Mouse (Mus musculus) MEL (cell line): ENCODE data around the gene Cdadc1. TPM values are rescaled to one million over a fixed set of nuclear protein-coding genes. Genes with fewer than 3 reads are reported as not detected.

Source experiments
- DNase-seq: peaks from one replicate; pipeline ENCODE4 v3.0.0; 2011; ENCODE audit warnings: low read depth, low spot score
- H3K27ac ChIP-seq: 2 replicates; pipeline ENCODE4 v1.5.1; 2012; ENCODE audit warnings: low read depth, mild to moderate bottlenecking, control low read depth, low read length, moderate library complexity; ENCODE audit not compliant: control insufficient read depth
- H3K27me3 ChIP-seq, 2 experiments: fragments of 150-350 bp in 1 of 2; sonication (generic) in 1 of 2; 2 replicates each; pipeline ENCODE4 v1.6.1; 2012; ENCODE audit warnings: low read length in 2 of 2, mild to moderate bottlenecking in 2 of 2, improper control_type of control experiment in 1 of 2, moderate library complexity in 1 of 2; ENCODE audit not compliant: insufficient read depth in 2 of 2, control insufficient read depth in 1 of 2
- H3K36me3 ChIP-seq, 2 experiments: 2 replicates each; pipeline ENCODE4 v1.6.1; 2012 to 2014; ENCODE audit warnings: low read length in 2 of 2, improper control_type of control experiment in 1 of 2, inconsistent platforms in 1 of 2, mild to moderate bottlenecking in 1 of 2; ENCODE audit not compliant: insufficient read depth in 2 of 2, control insufficient read depth in 1 of 2
- H3K4me1 ChIP-seq, 2 experiments: fragments of 150-350 bp in 1 of 2; sonication (generic) in 1 of 2; 2 replicates each; pipeline ENCODE4 v1.6.1; 2012; ENCODE audit warnings: low read length in 2 of 2, improper control_type of control experiment in 1 of 2, mild to moderate bottlenecking in 1 of 2; ENCODE audit not compliant: insufficient read depth in 2 of 2, control insufficient read depth in 1 of 2
- H3K4me3 ChIP-seq, 2 experiments: fragments of 150-350 bp in 1 of 2; sonication (generic) in 1 of 2; 2 replicates each; pipeline ENCODE4 v1.5.1; 2012; ENCODE audit warnings: low read depth in 2 of 2, low read length in 2 of 2, mild to moderate bottlenecking in 2 of 2, moderate library complexity in 2 of 2, control low read depth in 1 of 2, improper control_type of control experiment in 1 of 2; ENCODE audit not compliant: control insufficient read depth in 1 of 2, insufficient read depth in 1 of 2
- H3K79me2 ChIP-seq: 2 replicates; pipeline ENCODE4 v1.6.1; 2012; ENCODE audit warnings: mild to moderate bottlenecking, low read length, moderate library complexity; ENCODE audit not compliant: control insufficient read depth, poor library complexity, insufficient read depth
- H3K9ac ChIP-seq: 2 replicates; pipeline ENCODE4 v1.6.1; 2012; ENCODE audit warnings: low read depth, mild to moderate bottlenecking, control low read depth, low read length, moderate library complexity; ENCODE audit not compliant: control insufficient read depth, poor library complexity, severe bottlenecking
- H3K9me3 ChIP-seq: fragments of 150-350 bp; sonication (generic); replicated peaks from 2 replicates; pipeline ENCODE4 v1.6.1; 2012; ENCODE audit warnings: mild to moderate bottlenecking, low read length, improper control_type of control experiment, moderate library complexity; ENCODE audit not compliant: insufficient read depth
- BHLHE40 ChIP-seq: IDR thresholded peaks from 2 replicates; pipeline ENCODE4 v1.6.1; 2012; ENCODE audit warnings: low read depth, mild to moderate bottlenecking, inconsistent platforms, low read length, improper control_type of control experiment, borderline replicate concordance
- CHD1 ChIP-seq: IDR thresholded peaks from 2 replicates; pipeline ENCODE4 v1.6.1; 2012; ENCODE audit warnings: low read depth, mild to moderate bottlenecking, inconsistent platforms, low read length, improper control_type of control experiment
- CHD2 ChIP-seq: IDR thresholded peaks from 2 replicates; pipeline ENCODE4 v1.6.1; 2011; ENCODE audit warnings: low read length, improper control_type of control experiment
- E2F4 ChIP-seq: IDR thresholded peaks from 2 replicates; pipeline ENCODE4 v1.6.1; 2011; ENCODE audit warnings: low read depth, low read length, improper control_type of control experiment, borderline replicate concordance
- ETS1 ChIP-seq: IDR thresholded peaks from 2 replicates; pipeline ENCODE4 v1.6.1; 2012; ENCODE audit warnings: low read depth, mild to moderate bottlenecking, inconsistent platforms, low read length, improper control_type of control experiment, moderate library complexity
- GABPA ChIP-seq: IDR thresholded peaks from 2 replicates; pipeline ENCODE4 v1.6.1; 2012; ENCODE audit warnings: low read depth, mild to moderate bottlenecking, inconsistent platforms, low read length, improper control_type of control experiment, moderate library complexity
- GATA1 ChIP-seq: IDR thresholded peaks from 2 replicates; pipeline ENCODE4 v1.6.1; 2011; ENCODE audit warnings: low read depth, low read length, improper control_type of control experiment
- HCFC1 ChIP-seq: IDR thresholded peaks from 2 replicates; pipeline ENCODE4 v1.6.1; 2012; ENCODE audit warnings: low read depth, mild to moderate bottlenecking, inconsistent platforms, low read length, improper control_type of control experiment, moderate library complexity
- JUND ChIP-seq: IDR thresholded peaks from 2 replicates; pipeline ENCODE4 v1.6.1; 2011; ENCODE audit warnings: low read depth, mild to moderate bottlenecking, improper control_type of control experiment, low read length
- KAT2A ChIP-seq: conservative IDR thresholded peaks from 2 replicates; pipeline ENCODE4 v1.6.1; 2012; ENCODE audit warnings: low read depth, low read length, improper control_type of control experiment, inconsistent platforms
- MAFK ChIP-seq: IDR thresholded peaks from 2 replicates; pipeline ENCODE4 v1.6.1; 2011; ENCODE audit warnings: low read depth, mild to moderate bottlenecking, low read length, improper control_type of control experiment, borderline replicate concordance
- MAZ ChIP-seq: IDR thresholded peaks from 2 replicates; pipeline ENCODE4 v1.6.1; 2012; ENCODE audit warnings: low read depth, mild to moderate bottlenecking, inconsistent platforms, low read length, improper control_type of control experiment
- MEF2A ChIP-seq: IDR thresholded peaks from 2 replicates; pipeline ENCODE4 v1.6.1; 2014; ENCODE audit warnings: low read depth, mild to moderate bottlenecking, inconsistent platforms, low read length, improper control_type of control experiment; ENCODE audit not compliant: poor library complexity, insufficient replicate concordance, severe bottlenecking; ENCODE audit errors: extremely low read depth
- MYB ChIP-seq: IDR thresholded peaks from 2 replicates; pipeline ENCODE4 v1.6.1; 2011; ENCODE audit warnings: mild to moderate bottlenecking, low read depth, low read length, improper control_type of control experiment
- MYC ChIP-seq: IDR thresholded peaks from 2 replicates; pipeline ENCODE4 v1.6.1; 2011; ENCODE audit warnings: low read depth, mild to moderate bottlenecking, low read length, improper control_type of control experiment, moderate library complexity
- NELFE ChIP-seq: IDR thresholded peaks from 2 replicates; pipeline ENCODE4 v1.6.1; 2011; ENCODE audit warnings: low read depth, low read length, improper control_type of control experiment
- NRF1 ChIP-seq: IDR thresholded peaks from 2 replicates; pipeline ENCODE4 v1.6.1; 2014; ENCODE audit warnings: low read depth, mild to moderate bottlenecking, inconsistent platforms, low read length, improper control_type of control experiment, moderate library complexity; ENCODE audit not compliant: poor library complexity, insufficient read depth, severe bottlenecking
- RAD21 ChIP-seq: IDR thresholded peaks from 2 replicates; pipeline ENCODE4 v1.6.1; 2011; ENCODE audit warnings: mild to moderate bottlenecking, low read depth, low read length, improper control_type of control experiment
- RCOR1 ChIP-seq: IDR thresholded peaks from 2 replicates; pipeline ENCODE4 v1.6.1; 2012; ENCODE audit warnings: low read depth, mild to moderate bottlenecking, inconsistent platforms, low read length, improper control_type of control experiment
- SIN3A ChIP-seq: IDR thresholded peaks from 2 replicates; pipeline ENCODE4 v1.6.1; 2012; ENCODE audit warnings: low read length, improper control_type of control experiment, inconsistent platforms
- TAL1 ChIP-seq: IDR thresholded peaks from 2 replicates; pipeline ENCODE4 v1.6.1; 2012; ENCODE audit warnings: mild to moderate bottlenecking, inconsistent platforms, low read length, moderate library complexity, mixed read lengths
- TBP ChIP-seq: IDR thresholded peaks from 2 replicates; pipeline ENCODE4 v1.8.0; 2011; ENCODE audit warnings: low read depth, low read length, improper control_type of control experiment
- USF1 ChIP-seq: IDR thresholded peaks from 2 replicates; pipeline ENCODE4 v1.6.1; 2014; ENCODE audit warnings: low read depth, mild to moderate bottlenecking, inconsistent platforms, low read length, improper control_type of control experiment, moderate library complexity
- ZMIZ1 ChIP-seq: IDR thresholded peaks from 2 replicates; pipeline ENCODE4 v1.6.1; 2012; ENCODE audit warnings: low read depth, mild to moderate bottlenecking, inconsistent platforms, low read length, improper control_type of control experiment, moderate library complexity
- polyA plus RNA-seq, 2 experiments: library from polyadenylated mRNA; stranded (reverse) in 1 of 2; unstranded in 1 of 2; fragments of >175 nt in 1 of 2; fragments of >200 nt in 1 of 2; gene quantifications; 2 replicates each; pipeline versions ENCODE4 v1.2.1 to v1.2.4; 2012; ENCODE audit warnings: low replicate concordance in 2 of 2, low read depth in 1 of 2; ENCODE audit not compliant: insufficient read length in 2 of 2, insufficient read depth in 1 of 2, missing spikeins in 1 of 2
- total RNA-seq: library from RNA; depleted of rRNA; stranded (reverse); fragments of 300-350 nt; gene quantifications from 2 replicates; pipeline ENCODE4 v1.2.3, GENCODE M21; 2012

Cdadc1 gene
- total and polyA plus RNA-seq, 3 experiments = 16.4 to 23.8 TPM; not detected in 1

- H3K4me1 ChIP-seq = no peaks in the 10 kb centered on the region
- H3K79me2 ChIP-seq = no peaks in the 10 kb centered on the region
- H3K4me3 ChIP-seq = no peak within 1 kb of the TSS
- no peaks in the 10 kb centered on the region for H3K9me3 ChIP-seq
- no peak within 1 kb of the TSS for H3K27ac ChIP-seq
- no peak for DNase-seq
- H3K9ac ChIP-seq = no peak within 1 kb of the TSS
- TF ChIP-seq NELFE (no peak), NRF1 (no peak), MAZ (no peak), GABPA (no peak), BHLHE40 (no peak), MEF2A (no peak), MYC (no peak), TAL1 (no peak), SIN3A (no peak), RCOR1 (no peak), TBP (no peak), RAD21 (no peak), CHD2 (no peak), MYB (no peak), JUND (no peak), USF1 (no peak), KAT2A (no peak), HCFC1 (no peak), CHD1 (no peak), GATA1 (no peak)
- H3K27me3 ChIP-seq = no peaks in the 10 kb centered on the region
- no peaks in the 10 kb centered on the region for H3K36me3 ChIP-seq
These were observed 27.5 kb upstream of the Cdadc1 start, which contains the start of gene Shisa2 for GRCm38 (mm10) chr14:59625158-59625805. TSS of gene Shisa2 (plus strand) at chr14:59625308.

GRCm38 (mm10) chr14:59624326-59624885 is 26.6 kb upstream of the Cdadc1 start:
- no peak for TF ChIP-seq JUND
- TF ChIP-seq BHLHE40 = no peak
- TF ChIP-seq ETS1 = no peak
- no peak for TF ChIP-seq CHD2
- TF ChIP-seq MAFK = no peak
- TF ChIP-seq USF1 = no peak
- TF ChIP-seq E2F4 = no peak
- TF ChIP-seq ZMIZ1 = no peak
- no peak for TF ChIP-seq GATA1
- no peak for TF ChIP-seq MYC
- no peak for TF ChIP-seq HCFC1
- Histone ChIP-seq H3K4me1 (no peaks in the 10 kb centered on the region), H3K79me2 (no peaks in the 10 kb centered on the region), H3K27ac (no peak overlapping the region), H3K9ac (no peak overlapping the region), H3K9me3 (no peaks in the 10 kb centered on the region), H3K36me3 (no peaks in the 10 kb centered on the region), H3K27me3 (no peaks in the 10 kb centered on the region), H3K4me3 (no peak overlapping the region)
- no peak for DNase-seq
